Mouse (Mus musculus) layer of hippocampus, adult 8-10 months (tissue): ENCODE data around the gene Fam71b. TPM values are rescaled to one million over a fixed set of nuclear protein-coding genes. Genes with fewer than 3 reads are reported as not detected.
"Not testable (repeated sequence)": the region's sequence is repeated elsewhere in the genome, so short reads cannot be mapped to it uniquely, and the experiment has no call there.

ENCODE experiments used
- DNase-seq, 2 experiments: peaks; one replicate each; pipeline ENCODE4 v3.0.0; 2022; ENCODE audit warnings: low spot score in 2 of 2
- total RNA-seq, 4 experiments: library from RNA; stranded (reverse); gene quantifications; 2 replicates each; pipeline ENCODE4 v1.2.4; 2022

Gene Fam71b
- total RNA-seq, 4 experiments from 2014 or later = not detected

DNA sequence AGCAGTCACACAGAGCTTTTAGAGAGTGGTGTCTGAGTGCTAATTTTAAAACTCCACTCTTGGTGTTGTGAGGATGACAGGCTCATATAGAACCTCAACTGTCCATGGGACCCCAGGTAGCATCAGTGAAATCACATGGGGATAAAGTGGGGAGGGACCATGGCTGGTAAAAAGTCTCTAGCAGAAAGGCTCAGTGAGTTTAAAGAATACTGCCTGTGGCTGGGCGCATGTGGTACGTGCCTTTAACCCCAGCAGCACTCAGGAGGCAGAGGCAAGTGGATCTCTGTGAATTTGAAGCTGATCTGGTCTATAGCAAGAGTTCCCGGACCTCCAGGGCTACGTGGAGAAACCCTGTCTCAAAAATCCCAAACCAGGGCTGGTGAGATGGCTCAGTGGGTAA lies 13.9 kb upstream of the Fam71b start:
- DNase-seq = no peak

DNA sequence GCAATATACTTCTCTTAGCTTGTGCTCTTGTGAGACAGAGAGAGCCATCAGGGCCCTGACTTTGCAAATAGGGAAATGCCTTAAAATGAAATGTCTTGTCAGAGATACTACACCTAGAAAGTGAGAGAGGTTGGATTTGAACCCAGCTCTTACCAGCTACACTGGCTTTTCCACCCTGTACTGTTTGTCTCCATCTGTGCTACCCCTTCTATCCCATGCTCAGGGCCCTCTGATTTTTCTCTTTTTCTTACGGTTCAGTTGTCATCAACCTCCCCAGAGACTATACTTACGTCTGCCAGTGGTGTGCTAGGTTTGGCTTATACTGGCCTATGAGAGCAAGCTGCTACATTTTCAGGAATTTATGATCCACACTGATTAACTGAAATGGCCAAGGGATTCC lies 11.4 kb upstream of the Fam71b start:
- DNase-seq = no peak

- no peak for DNase-seq
Observed at GRCm38 (mm10) chr11:46386556-46386955, 9.8 kb upstream of the Fam71b start.

DNA sequence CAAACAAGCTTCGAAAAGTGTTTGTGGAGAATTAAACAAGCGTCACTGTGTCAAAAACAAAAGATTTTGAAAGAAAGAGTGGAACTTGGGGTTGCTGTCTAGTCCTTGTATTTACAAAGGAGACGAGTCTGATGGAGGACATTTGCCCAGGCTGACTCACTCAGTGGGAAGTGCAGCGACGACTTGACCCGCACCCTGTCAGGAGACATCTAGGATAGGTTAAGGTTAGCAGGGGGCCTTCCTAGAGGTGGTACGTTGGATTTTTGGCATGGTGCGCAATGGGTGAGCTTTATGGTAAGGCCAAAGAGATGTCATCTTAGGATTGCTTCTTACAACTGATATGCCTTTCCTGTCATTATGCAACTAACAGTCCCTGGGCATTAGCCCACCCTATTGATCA lies 9.3 kb upstream of the Fam71b start:
- no peak for DNase-seq

GRCm38 (mm10) chr11:46388438-46388837 lies 7.9 kb upstream of the Fam71b start:
- no peak for DNase-seq

DNA sequence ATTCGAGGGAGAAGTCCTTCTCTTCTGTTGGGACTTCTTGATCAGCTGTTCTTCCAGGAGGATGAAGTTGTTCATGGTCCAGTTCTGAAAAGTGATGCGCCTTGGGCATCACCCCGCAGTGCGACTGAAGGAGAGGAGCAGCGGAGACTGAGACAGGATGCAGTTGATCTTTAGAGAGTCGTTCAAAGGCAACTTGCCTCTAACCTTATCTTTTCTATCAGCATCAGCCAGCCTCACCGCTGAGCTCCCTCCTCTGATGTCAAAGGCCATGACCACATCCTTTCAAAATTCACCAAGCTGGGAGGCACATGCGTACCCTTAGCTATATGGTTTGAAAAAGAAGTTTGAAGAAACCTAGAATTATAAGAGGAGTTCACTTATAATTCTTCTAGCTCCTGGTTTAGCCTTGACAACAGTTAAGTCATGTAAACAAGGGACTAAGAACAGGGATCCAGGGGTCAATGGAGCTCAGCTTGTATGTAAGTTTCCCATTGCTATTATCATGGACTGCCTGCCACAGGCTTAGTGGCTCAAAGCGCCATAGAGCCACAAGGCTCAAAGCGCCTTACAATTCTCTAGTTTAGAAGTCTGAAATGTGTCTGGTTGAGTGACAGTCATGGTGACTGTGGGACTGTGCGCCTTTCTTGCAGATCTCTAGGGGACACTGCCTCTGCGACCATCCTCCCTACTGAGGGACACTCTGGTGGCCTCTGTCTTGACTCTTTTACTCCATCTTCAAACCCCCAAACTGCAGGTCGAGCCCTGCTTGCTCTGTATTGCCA lies 6.8 kb upstream of the Fam71b start, which contains the start of gene Itk:
Itk (minus strand) TSS at position 180 of the 782 bp plus-strand sequence.
- DNase-seq = no peak

DNA sequence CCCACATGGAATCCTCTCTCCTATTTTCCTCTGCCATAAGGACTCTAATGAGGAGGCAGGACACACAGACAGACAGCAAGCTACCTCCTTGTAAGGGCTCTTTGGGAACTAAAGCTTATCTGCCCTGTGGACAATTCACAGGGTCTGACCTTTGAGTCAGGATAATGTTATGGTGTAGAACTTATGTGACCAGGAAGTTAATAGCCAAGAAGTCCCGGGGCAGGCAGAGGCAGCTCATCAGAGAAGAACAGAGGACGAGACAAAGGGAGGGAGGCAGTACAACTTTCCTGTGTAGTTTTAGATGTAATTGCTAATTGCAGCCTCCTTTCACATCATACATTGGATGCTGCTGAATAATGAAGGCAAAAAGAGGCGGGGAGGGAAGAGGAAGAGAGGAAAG lies 5.7 kb upstream of the Fam71b start:
- no peak for DNase-seq

- DNase-seq = no peak
Observed at GRCm38 (mm10) chr11:46392890-46393289, 3.5 kb upstream of the Fam71b start.

DNA sequence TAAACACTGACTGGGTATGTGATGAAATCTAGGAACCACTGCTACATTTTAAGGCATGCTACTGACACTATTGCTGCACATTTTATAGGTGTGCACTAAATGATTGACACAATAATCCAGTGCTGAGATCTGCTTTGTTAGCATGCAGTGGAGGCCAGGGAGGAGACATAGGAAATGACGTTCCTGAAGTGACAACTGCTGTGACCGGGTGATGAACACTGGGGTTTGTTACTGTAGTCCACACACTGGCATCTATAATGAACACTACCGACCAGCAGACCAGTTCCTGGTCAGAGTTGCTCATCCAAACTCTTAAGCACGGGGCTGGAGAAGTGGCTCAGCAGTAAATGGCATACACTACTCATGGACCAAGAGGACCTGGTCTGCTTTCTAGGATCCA lies 2.9 kb upstream of the Fam71b start:
- DNase-seq = no peak

- no peak for DNase-seq
Observed at GRCm38 (mm10) chr11:46395088-46395487, 1.3 kb upstream of the Fam71b start.

- DNase-seq = no peak
Observed at GRCm38 (mm10) chr11:46395698-46396097, 661 bp upstream of the Fam71b start.

DNA sequence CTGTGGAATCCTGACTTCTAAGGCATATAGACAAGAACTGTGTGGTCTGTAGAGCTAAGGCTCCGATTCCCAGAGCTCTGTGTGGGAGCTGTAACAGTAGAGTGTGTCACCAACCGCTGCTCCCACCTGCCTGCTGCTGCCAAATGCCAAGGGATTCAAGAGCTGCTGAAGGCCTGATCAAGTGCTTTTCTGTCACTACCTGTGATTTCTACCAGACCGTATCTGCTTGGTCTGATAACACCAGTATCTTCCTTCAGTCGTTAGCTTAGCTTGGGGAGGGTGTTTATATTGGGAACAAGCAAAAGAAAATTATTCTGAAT lies 461 bp downstream of the Fam71b start:
- no peak for DNase-seq

- DNase-seq = no peak
Observed at GRCm38 (mm10) chr11:46397900-46398299, 1.5 kb downstream of the Fam71b start.

DNA sequence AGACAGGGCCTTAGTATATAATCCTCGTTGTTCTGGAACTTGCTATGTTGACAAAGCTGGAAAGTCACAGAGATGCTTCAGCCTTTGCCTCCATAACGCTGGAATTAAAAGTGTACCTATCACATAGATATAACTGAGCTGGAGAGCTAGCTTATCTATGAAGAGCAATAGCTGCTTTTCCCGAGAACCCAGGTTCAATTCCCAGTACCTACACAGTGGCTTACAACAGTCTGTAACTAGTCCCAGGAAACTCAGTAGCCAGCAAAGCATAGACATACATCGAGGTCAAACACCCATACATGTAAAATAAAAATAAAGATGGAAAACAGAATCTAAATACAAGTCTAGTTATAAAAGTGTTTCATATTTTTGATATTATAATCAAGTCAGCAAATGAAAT lies 2.1 kb downstream of the Fam71b start:
- DNase-seq = no peak

DNA sequence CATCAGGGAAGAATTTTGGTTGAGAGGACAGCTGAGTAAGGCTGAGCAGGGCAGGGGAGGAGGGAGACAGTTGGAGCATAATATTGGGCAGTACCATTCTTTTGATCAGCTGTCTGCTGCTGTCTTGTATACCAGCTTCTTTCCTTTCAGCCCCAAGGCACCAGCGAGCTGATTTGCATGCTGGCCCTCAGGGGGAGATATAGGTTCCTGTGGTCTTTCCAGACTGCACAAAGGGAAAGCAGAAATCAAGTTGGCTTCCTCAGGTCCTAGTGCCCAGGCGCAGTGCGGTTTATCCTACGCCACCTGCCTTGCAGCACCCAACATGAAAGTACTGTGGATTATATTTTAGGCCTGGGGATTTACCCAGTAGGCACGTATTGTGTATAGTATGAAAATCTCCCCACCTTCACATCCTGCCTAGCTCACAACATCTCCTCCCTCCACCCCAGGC lies 2.6 kb downstream of the Fam71b start:
- no peak for DNase-seq

- no peak for DNase-seq
Observed at GRCm38 (mm10) chr11:46401555-46401954, 5.2 kb downstream of the Fam71b start.

GRCm38 (mm10) chr11:46404986-46405385 lies 8.6 kb downstream of the Fam71b start:
- DNase-seq = no peak

GRCm38 (mm10) chr11:46406721-46407120 lies 10.4 kb downstream of the Fam71b start:
- no peak for DNase-seq

DNA sequence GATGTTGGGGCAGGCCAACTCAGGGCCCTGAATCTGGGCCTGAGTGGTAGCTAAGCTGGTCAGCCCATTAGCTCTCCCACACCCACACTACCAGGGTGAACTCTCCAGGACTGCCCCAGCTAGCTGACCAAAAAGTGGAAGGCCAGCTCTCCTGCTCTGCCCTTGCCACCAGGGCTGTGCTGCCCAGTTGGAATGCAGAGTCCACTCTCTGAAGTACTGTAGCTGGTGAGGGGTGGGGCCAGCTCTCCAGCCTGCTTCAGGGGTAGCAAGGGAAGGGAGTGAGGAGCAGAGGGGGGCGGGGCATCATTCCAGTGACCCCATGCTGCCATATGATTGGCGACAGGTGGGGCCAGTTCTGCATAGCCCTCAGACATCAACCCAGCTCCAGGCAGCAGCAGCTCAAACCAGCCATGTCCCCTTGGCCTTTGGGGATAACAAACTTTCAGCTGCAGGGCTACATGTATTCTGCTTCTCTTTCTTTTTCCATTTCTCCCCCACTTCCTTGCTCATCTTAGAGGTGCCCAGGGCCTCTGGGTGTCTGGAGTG lies 13.7 kb downstream of the Fam71b start:
- DNase-seq = no peak

DNA sequence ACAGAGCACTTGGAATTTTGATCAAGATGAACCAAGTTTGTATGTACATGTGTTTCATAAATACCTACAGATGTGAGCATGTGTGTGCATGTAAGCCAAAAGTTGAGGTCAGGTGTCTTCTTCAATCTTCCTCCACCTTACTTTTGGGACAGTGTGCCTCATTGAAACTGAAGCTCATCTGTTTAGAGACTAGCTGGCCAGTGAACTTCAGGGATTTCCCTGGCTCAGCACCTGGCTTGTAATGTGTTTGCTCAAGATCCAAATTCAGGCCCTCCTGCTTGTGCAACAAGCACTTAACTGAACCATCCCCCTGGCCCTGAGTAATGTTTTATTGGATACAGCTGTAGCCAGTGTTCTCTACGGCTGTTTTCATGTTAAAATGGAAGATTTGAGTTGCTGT lies 22.1 kb downstream of the Fam71b start:
- DNase-seq = no peak

DNA sequence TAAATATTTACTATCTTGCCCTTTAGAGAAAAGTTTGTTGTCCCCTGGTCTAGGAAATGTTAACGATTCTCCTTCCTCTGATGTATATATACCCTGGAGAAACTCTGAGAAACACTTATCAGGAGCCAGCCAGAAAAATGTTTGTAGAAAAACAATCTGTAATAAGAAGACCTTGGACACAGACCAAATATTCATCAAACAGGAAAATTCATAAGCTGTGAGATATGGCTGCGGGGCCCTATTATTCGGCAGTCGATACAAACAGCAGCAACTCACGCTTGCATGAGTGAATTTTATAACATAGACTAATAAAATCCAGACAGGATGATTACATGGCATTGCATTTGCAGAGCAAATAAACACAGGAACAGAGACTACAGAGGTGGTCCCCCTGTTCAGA lies 22.5 kb downstream of the Fam71b start:
- no peak for DNase-seq

DNA sequence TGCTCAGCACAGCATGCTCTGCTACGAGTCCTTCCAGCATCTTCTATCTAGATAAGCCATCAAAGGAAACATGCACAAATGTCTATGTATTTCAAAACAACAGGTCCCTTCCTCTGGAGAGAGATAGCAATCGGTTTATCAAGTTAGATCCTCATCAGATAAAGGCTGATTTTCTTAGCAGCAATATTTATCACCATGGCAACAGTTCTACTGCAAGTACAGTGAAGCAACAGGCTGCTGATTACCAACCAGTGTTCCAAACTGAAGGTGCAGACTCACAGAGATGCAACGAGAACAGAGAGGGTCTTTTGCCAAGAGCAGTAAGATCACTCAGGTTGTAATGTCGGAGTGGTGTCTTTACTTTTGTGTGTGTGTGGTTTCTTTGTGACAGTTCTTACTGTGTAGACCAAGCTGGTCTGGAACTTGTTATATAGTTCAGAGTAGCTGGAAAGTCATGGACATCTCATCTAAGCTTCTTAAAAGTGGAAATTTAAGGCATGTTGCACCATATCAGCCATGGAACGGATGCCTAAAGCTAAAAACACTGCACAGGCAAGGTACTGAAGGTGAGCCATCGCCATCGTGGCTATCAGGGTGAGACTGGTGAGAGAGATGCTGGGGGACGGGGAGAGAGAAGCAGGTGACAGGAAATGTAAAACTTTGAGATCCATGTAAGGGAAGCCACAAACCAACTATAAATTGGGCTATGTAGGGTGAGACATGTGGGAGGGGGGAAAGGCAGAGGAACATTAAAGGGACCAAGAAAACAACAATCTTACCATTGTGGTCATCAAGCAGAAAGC lies 24.9 kb downstream of the Fam71b start:
- no peak for DNase-seq

- DNase-seq = not testable (repeated sequence)
Observed at GRCm38 (mm10) chr11:46428131-46428530, 31.8 kb downstream of the Fam71b start.
